Mouse (Mus musculus) hindbrain, embryonic 14.5 days (tissue): ENCODE results near the gene Rab30. TPM values are rescaled to one million over a fixed set of nuclear protein-coding genes. Genes with fewer than 3 reads are reported as not detected.
A peak's percentile ranks its signal among the peaks of the same experiment; 100 is the strongest.

ENCODE experiments used
- ATAC-seq: fragments of 200-750 bp; cut with Nextera tagmentation; 2 replicates; pipeline ENCODE4 v1.8.0; 2017; ENCODE audit warnings: moderate number of reproducible peaks, mild to moderate bottlenecking, moderate TSS enrichment, moderate library complexity; ENCODE audit not compliant: low FRiP score
- DNase-seq: peaks from one replicate; pipeline ENCODE4 v3.0.0-alpha.2; 2015; ENCODE audit warnings: low spot score
- H3K27ac ChIP-seq: fragments of 300-500 bp; sonication (generic); 2 replicates; pipeline ENCODE4 v1.5.1; 2014; ENCODE audit warnings: mild to moderate bottlenecking, moderate library complexity
- H3K27me3 ChIP-seq: fragments of 300-500 bp; sonication (generic); 2 replicates; pipeline ENCODE4 v1.6.1; 2014; ENCODE audit warnings: mild to moderate bottlenecking, low read length, mixed read lengths; ENCODE audit not compliant: control insufficient read depth, insufficient read depth
- H3K36me3 ChIP-seq: fragments of 300-500 bp; sonication (generic); replicated peaks from 2 replicates; pipeline ENCODE4 v1.6.1; 2014; ENCODE audit not compliant: control insufficient read depth, insufficient read depth
- H3K4me1 ChIP-seq: fragments of 300-500 bp; sonication (generic); replicated peaks from 2 replicates; pipeline ENCODE4 v1.6.1; 2014; ENCODE audit warnings: antibody characterized with exemption, low read length, mixed read lengths; ENCODE audit not compliant: control insufficient read depth, insufficient read depth
- H3K4me2 ChIP-seq: fragments of 300-500 bp; sonication (generic); replicated peaks from 2 replicates; pipeline ENCODE4 v1.6.1; 2014; ENCODE audit warnings: mild to moderate bottlenecking, moderate library complexity
- H3K4me3 ChIP-seq: fragments of 300-500 bp; sonication (generic); replicated peaks from 2 replicates; pipeline ENCODE4 v1.5.1; 2014; ENCODE audit warnings: mild to moderate bottlenecking, low read length
- H3K9ac ChIP-seq: fragments of 300-500 bp; sonication (generic); 2 replicates; pipeline ENCODE4 v1.6.1; 2014
- H3K9me3 ChIP-seq: fragments of 300-500 bp; sonication (generic); 2 replicates; pipeline ENCODE4 v1.6.1; 2016; ENCODE audit warnings: low read length; ENCODE audit not compliant: control insufficient read depth
- WGBS: fragments of 180-500 bp; shearing (Covaris S2); extraction: QIAGEN DNeasy Blood & Tissue Kit; methylation state at CpG from one replicate; pipeline ENCODE4 v1.1.7; 2014; 5-methylcytosine and 5-hydroxymethylcytosine counted together
- polyA plus RNA-seq: library from polyadenylated mRNA; unstranded; fragments of >200 nt; fragmentation: Nextera tagmentation; extraction: Ambion mirVana; gene quantifications from 2 replicates; pipeline ENCODE4 v1.2.1, GENCODE M21; 2014

Gene Rab30
- polyA plus RNA-seq, 1 experiment from 2014 or later: 24.2 TPM

DNA sequence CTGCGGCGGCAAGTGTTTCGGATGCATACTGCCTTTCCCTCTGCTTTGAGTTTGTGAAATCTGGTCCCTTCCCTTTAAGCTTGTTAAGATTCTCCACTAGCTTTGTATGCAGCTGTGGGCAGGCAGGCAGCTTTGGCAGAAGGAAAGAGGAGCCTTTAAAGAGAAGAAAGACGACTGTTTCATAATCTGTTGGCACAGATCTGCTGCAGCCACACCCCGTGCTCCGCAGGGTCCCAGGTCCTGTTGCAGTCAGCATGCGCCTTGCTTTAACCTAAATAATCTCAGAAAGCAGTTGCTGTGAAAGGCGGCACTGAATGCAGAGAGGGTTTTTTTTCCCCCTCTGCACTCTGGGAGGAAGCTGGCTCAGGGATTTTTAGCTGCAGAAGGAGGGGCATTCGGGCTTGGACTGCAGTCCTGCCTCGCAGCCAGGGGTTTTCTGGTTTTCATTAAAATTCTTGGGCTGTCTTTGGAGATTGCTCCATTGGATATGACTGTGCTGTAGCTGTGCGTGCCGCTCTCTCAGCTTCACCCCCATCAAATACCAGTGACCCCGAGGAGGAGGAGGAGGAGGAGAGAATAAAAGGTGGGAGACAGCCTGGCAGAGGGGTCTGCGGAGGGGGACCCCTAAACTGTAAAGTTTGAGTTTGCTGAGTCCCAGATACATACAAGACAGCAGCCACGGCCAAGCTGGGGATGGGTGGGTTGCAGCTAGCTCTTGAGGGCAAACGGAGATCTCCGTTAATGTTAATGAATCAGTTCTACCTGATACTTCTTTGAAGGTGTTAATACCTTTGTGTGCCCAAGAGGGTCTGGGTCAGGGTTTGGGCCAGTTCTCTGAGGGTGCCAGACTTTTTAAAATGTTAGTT, 35.9 kb downstream of the Rab30 start:
- DNase-seq: peak; percentile 46
- peak; percentile 45; the same call in 1 of the 2 replicates for ATAC-seq
- Histone ChIP-seq H3K4me1 (peaks cover 18% of the 10 kb centered on the region), H3K4me3 (peak overlapping the region; percentile 6), H3K9ac (peak overlapping the region; percentile 35; the same call in 1 of the 2 replicates), H3K4me2 (peak overlapping the region; percentile 49), H3K27ac (peak overlapping the region; percentile 71), H3K9me3 (no peaks in the 10 kb centered on the region), H3K27me3 (no peaks in the 10 kb centered on the region), H3K36me3 (no peaks in the 10 kb centered on the region)
- WGBS: 32% methylated on average over 17 of the region's 17 CpGs

DNA sequence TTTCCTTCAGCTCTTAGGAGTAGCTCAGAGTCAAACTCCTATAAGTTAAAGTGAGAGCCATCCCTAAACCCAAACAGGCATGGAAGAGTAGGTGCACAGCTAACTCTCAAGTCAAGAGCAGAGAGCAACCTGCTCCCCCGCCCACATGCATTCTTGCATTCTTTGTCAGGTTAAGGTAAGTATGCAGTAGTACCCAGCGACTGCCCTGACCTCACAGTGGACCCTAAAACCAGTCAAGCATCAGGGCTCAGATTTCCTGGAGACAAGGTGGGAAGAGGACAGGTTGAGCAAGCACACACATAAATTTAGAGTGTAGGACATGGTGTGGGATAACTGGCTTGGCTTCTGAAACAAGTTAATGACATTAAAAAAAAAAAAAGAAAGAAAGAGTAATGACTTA, 37.7 kb downstream of the Rab30 start:
- Histone ChIP-seq H3K9ac (no peak overlapping the region), H3K4me1 (peaks cover 18% of the 10 kb centered on the region)
- 82% methylated on average over 2 of the region's 2 CpGs for WGBS

DNA sequence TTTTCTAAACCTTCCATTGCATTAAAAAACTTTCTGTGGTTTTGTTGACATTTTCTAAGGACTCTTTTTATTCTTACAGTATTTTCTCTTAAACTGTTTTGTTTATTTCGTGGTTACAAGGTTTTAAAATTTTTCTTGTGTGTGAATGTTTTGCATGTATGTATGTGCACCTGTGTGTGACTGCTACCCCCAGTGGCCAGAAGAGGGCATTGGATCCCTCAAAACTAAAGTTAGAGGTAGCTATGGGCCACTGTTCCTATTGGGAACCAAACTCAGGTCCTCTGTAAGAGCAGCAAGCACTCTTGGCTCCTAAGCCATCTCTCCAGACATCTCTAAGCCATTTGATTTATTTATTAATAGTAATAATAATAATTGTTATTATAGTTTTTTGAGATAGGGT, 40.0 kb downstream of the Rab30 start:
- Histone ChIP-seq H3K4me1 (peaks cover 17% of the 10 kb centered on the region), H3K4me2 (no peak overlapping the region), H3K27ac (no peak overlapping the region), H3K36me3 (no peaks in the 10 kb centered on the region), H3K27me3 (no peaks in the 10 kb centered on the region), H3K9ac (no peak overlapping the region), H3K9me3 (0 out of 2 replicates have a peak, but pooled peaks cover 8% of the 10 kb centered on the region), H3K4me3 (no peak overlapping the region)
- DNase-seq (no peak), ATAC-seq (no peak)
- 79% methylated on average over 1 of the region's 1 CpGs for WGBS

More for the DNA sequence above, 37.7 kb downstream of the Rab30 start:
- Histone ChIP-seq H3K4me3 (no peak overlapping the region), H3K27me3 (no peaks in the 10 kb centered on the region), H3K9me3 (no peaks in the 10 kb centered on the region), H3K4me2 (no peak overlapping the region), H3K36me3 (no peaks in the 10 kb centered on the region), H3K27ac (no peak overlapping the region)
- ATAC-seq (no peak), DNase-seq (no peak)

DNA sequence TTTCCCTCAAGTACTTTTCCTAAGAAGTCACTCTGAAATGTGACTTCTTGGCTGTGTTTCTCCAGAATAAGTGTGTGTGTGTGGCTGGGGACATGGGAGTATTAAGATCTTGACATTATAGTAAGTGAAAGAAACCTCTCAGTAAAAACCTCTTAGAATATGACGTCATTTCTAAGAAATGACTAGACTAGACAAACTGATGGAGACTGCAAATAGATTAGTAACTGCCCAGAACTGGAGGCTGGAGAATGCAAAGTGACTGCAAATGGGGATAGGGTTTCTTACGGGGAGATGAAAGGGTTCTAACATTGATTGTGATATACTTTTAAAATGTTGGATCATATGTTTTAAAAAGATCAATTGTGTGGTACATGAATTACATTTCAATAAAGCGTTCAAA, 40.5 kb downstream of the Rab30 start:
- Histone ChIP-seq H3K9ac (no peak overlapping the region), H3K4me2 (no peak overlapping the region), H3K27ac (no peak overlapping the region), H3K27me3 (no peaks in the 10 kb centered on the region), H3K4me3 (no peak overlapping the region), H3K36me3 (no peaks in the 10 kb centered on the region), H3K9me3 (0 out of 2 replicates have a peak, but pooled peaks cover 8% of the 10 kb centered on the region), H3K4me1 (peaks cover 12% of the 10 kb centered on the region; the same call in 1 of the 2 replicates)
- 91% methylated on average over 3 of the region's 3 CpGs for WGBS
- ATAC-seq: no peak
- DNase-seq: no peak

- H3K9me3 ChIP-seq: 0 out of 2 replicates have a peak, but pooled peaks cover 8% of the 10 kb centered on the region
- H3K4me1 ChIP-seq: peaks cover 7% of the 10 kb centered on the region; the same call in 1 of the 2 replicates
- H3K27ac ChIP-seq: no peak overlapping the region
- H3K27me3 ChIP-seq: no peaks in the 10 kb centered on the region
- no peak overlapping the region for H3K4me3 ChIP-seq
- H3K4me2 ChIP-seq: no peak overlapping the region
- ATAC-seq (no peak), DNase-seq (no peak)
- H3K36me3 ChIP-seq: no peaks in the 10 kb centered on the region
- 73% methylated on average over 9 of the region's 9 CpGs for WGBS
- H3K9ac ChIP-seq: no peak overlapping the region
These were observed 41.1 kb downstream of the Rab30 start for GRCm38 (mm10) chr7:92782511-92782910.

GRCm38 (mm10) chr7:92783166-92783806, 41.9 kb downstream of the Rab30 start:
- 77% methylated on average over 12 of the region's 12 CpGs for WGBS
- Histone ChIP-seq H3K9me3 (0 out of 2 replicates have a peak, but pooled peaks cover 8% of the 10 kb centered on the region), H3K9ac (no peak overlapping the region), H3K36me3 (no peaks in the 10 kb centered on the region), H3K4me2 (no peak overlapping the region), H3K4me1 (no peaks in the 10 kb centered on the region), H3K27me3 (no peaks in the 10 kb centered on the region), H3K4me3 (no peak overlapping the region), H3K27ac (no peak overlapping the region)
- ATAC-seq (no peak), DNase-seq (no peak)

DNA sequence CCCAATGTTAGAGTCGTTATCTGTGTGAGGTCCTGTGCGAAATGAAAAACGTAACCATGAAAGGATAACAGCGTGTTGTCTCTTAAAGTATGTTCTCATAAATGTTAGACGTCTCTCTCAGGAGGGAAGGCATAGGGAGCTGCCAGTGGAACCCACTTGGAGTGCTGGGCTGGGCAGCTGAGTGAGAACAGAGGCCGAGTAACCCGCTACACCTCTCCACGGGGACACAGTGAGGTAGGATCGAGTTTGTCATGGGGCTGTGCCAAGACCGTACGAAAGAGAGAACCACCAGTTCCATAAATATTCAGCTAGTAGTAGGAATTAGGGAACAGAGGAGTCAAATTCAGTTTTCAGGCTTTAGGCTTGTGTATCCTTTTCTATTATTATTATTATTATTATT, 42.5 kb downstream of the Rab30 start:
- ATAC-seq (no peak), DNase-seq (no peak)
- WGBS: 74% methylated on average over 11 of the region's 11 CpGs
- Histone ChIP-seq H3K4me2 (no peak overlapping the region), H3K27me3 (no peaks in the 10 kb centered on the region), H3K27ac (no peak overlapping the region), H3K9ac (no peak overlapping the region), H3K4me3 (no peak overlapping the region), H3K9me3 (0 out of 2 replicates have a peak, but pooled peaks cover 8% of the 10 kb centered on the region), H3K36me3 (no peaks in the 10 kb centered on the region), H3K4me1 (no peaks in the 10 kb centered on the region)

GRCm38 (mm10) chr7:92795749-92796148, 54.3 kb downstream of the Rab30 start:
- WGBS: 81% methylated on average over 5 of the region's 5 CpGs
- Histone ChIP-seq H3K27ac (no peak overlapping the region), H3K27me3 (no peaks in the 10 kb centered on the region), H3K9me3 (no peaks in the 10 kb centered on the region), H3K4me3 (no peak overlapping the region), H3K4me1 (peaks cover 4% of the 10 kb centered on the region; the same call in 1 of the 2 replicates), H3K36me3 (no peaks in the 10 kb centered on the region), H3K4me2 (no peak overlapping the region), H3K9ac (no peak overlapping the region)
- ATAC-seq: no peak
- no peak for DNase-seq

- peaks cover 4% of the 10 kb centered on the region; the same call in 1 of the 2 replicates for H3K4me1 ChIP-seq
- H3K27me3 ChIP-seq: no peaks in the 10 kb centered on the region
- H3K4me3 ChIP-seq: no peak overlapping the region
- H3K9me3 ChIP-seq: no peaks in the 10 kb centered on the region
- ATAC-seq (no peak), DNase-seq (no peak)
- no peaks in the 10 kb centered on the region for H3K36me3 ChIP-seq
- H3K9ac ChIP-seq: no peak overlapping the region
- no peak overlapping the region for H3K4me2 ChIP-seq
- H3K27ac ChIP-seq: no peak overlapping the region
- WGBS: 87% methylated on average over 8 of the region's 8 CpGs
These were observed 55.4 kb downstream of the Rab30 start for GRCm38 (mm10) chr7:92796813-92797212.
